Mouse (Mus musculus): ENCODE results near the gene Esyt1. TPM values are rescaled to one million over a fixed set of nuclear protein-coding genes. Genes with fewer than 3 reads are reported as not detected.
"Not testable (repeated sequence)": the region's sequence is repeated elsewhere in the genome, so short reads cannot be mapped to it uniquely, and the experiment has no call there.

The Esyt1 gene
- polyA plus RNA-seq, 2 experiments = 7.0 to 10.3 TPM

- TF ChIP-seq CTCF (IDR thresholded peaks at IDR 0.05; ENCODE audit: low read depth) (no peak), EP300 (IDR thresholded peaks at IDR 0.05; ENCODE audit: low read depth) (peak; percentile 58; the same call in 1 of the 2 replicates)
- H3K27ac ChIP-seq = peak within 1 kb of the TSS; percentile 92
- no peaks in the 10 kb centered on the region for H3K9me3 ChIP-seq (ENCODE audit: control insufficient read depth, low read length)
- ATAC-seq (ENCODE audit: insufficient read depth) (peak; percentile 81), DNase-seq (ENCODE audit: low read depth in 3 of 3, low spot score in 3 of 3) (peak; percentile 92 to 95 (median 93))
- H3K4me2 ChIP-seq (ENCODE audit: low read depth) = peak within 1 kb of the TSS; percentile 96
- peak within 1 kb of the TSS; percentile 95 for H3K9ac ChIP-seq (replicated peaks)
- peak within 1 kb of the TSS; percentile 74 to 86 for H3K4me3 ChIP-seq (ENCODE audit: insufficient read depth in 1 of 2, low read depth in 2 of 2, low read length in 2 of 2)
- H3K27me3 ChIP-seq (ENCODE audit: control insufficient read depth, insufficient read depth, low read length) = no peaks in the 10 kb centered on the region
- under 1% methylated on average over 31 of the region's 31 CpGs for WGBS (ENCODE audit: insufficient replicate concordance)
- H3K36me3 ChIP-seq (replicated peaks; ENCODE audit: control insufficient read depth, insufficient read depth, low read depth) = peaks cover 12% of the 10 kb centered on the region
- peaks cover 0 to 11% of the 10 kb centered on the region in 2 experiments; a peak in 3 of 4 replicates for H3K4me1 ChIP-seq (replicated peaks; ENCODE audit: control insufficient read depth in 2 of 2, insufficient read depth in 2 of 2, low read length in 1 of 2)
Observed at GRCm38 (mm10) chr10:128548947-128549681, 23.4 kb upstream of the Esyt1 start, which contains the start of gene Rpl41. Gene Rpl41 (minus strand): TSS chr10:128549305.

GRCm38 (mm10) chr10:128548051-128548791 is 22.6 kb upstream of the Esyt1 start:
- H3K27me3 ChIP-seq (ENCODE audit: control insufficient read depth, insufficient read depth, low read length); ATAC-seq (ENCODE audit: insufficient read depth); DNase-seq (ENCODE audit: low read depth in 3 of 3, low spot score in 3 of 3); H3K9me3 ChIP-seq (ENCODE audit: control insufficient read depth, low read length): not testable (repeated sequence)
- Histone ChIP-seq H3K27ac (peak overlapping the region; percentile 92), H3K4me3 (ENCODE audit: insufficient read depth in 1 of 2, low read depth in 2 of 2, low read length in 2 of 2) (peak overlapping the region; percentile 74 to 86), H3K36me3 (replicated peaks; ENCODE audit: control insufficient read depth, insufficient read depth, low read depth) (peaks cover 20% of the 10 kb centered on the region), H3K9ac (replicated peaks) (peak overlapping the region; percentile 95), H3K4me2 (ENCODE audit: low read depth) (peak overlapping the region; percentile 96), H3K4me1 (replicated peaks; ENCODE audit: control insufficient read depth in 2 of 2, insufficient read depth in 2 of 2, low read length in 1 of 2) (peaks cover 0 to 11% of the 10 kb centered on the region in 2 experiments; a peak in 3 of 4 replicates)
- under 1% methylated on average over 27 of the region's 30 CpGs for WGBS (ENCODE audit: insufficient replicate concordance)

DNA sequence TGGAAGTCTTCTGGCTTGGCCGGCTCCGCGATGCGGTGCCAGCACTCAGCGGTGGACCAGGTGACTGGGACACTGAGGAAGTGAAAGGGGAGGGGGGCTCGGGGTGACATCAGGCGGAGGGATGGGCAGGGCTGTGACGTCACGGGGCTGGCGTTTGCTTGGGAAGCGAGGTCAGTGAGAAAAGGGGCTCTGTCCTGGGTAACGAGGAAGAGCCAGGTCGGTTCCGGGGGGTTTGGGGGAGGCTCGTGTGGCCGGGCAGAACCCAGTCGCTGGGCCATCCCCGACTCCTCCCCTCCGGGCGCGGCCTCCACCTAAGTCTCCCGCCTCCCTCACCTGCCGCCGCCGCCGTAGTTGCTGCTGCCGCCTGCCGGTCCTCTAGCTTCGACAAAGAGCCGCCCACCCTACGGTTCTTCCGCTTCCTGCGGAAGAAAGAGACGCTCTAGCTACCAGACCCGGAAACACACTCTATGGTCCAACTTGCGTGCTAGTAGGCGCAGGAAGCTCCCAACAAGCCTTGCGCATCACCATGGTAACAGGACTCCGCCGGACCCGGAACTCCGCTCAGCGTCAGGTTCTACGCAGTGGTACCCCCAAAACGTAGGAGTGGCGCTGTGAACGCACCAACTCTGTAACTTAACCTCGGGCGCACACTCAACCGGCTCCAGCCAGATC is 21.8 kb upstream of the Esyt1 start, which contains the start of gene Zc3h10:
Zc3h10 (minus strand) TSS at position 414 of the 672 bp plus-strand sequence.
- Histone ChIP-seq H3K4me1 (replicated peaks; ENCODE audit: control insufficient read depth in 2 of 2, insufficient read depth in 2 of 2, low read length in 1 of 2) (peaks cover 0 to 11% of the 10 kb centered on the region in 2 experiments; a peak in 3 of 4 replicates), H3K4me2 (ENCODE audit: low read depth) (peak within 1 kb of the TSS; percentile 96), H3K27ac (peak within 1 kb of the TSS; percentile 92), H3K27me3 (ENCODE audit: control insufficient read depth, insufficient read depth, low read length) (no peaks in the 10 kb centered on the region), H3K36me3 (replicated peaks; ENCODE audit: control insufficient read depth, insufficient read depth, low read depth) (peaks cover 22% of the 10 kb centered on the region), H3K4me3 (ENCODE audit: insufficient read depth in 1 of 2, low read depth in 2 of 2, low read length in 2 of 2) (peak within 1 kb of the TSS; percentile 74 to 86), H3K9me3 (ENCODE audit: control insufficient read depth, low read length) (no peaks in the 10 kb centered on the region), H3K9ac (replicated peaks) (peak within 1 kb of the TSS; percentile 95)
- under 1% methylated on average over 50 of the region's 50 CpGs for WGBS (ENCODE audit: insufficient replicate concordance)
- peak; percentile 85 for ATAC-seq (ENCODE audit: insufficient read depth)
- peak; percentile 81 for TF ChIP-seq CTCF (IDR thresholded peaks at IDR 0.05; ENCODE audit: low read depth)
- 0 out of 2 replicates have a peak, but pooled peaks have one; percentile 28 for TF ChIP-seq EP300 (IDR thresholded peaks at IDR 0.05; ENCODE audit: low read depth)
- DNase-seq (ENCODE audit: low read depth in 3 of 3, low spot score in 3 of 3) = peak; percentile 98 to 99 (median 98)

DNA sequence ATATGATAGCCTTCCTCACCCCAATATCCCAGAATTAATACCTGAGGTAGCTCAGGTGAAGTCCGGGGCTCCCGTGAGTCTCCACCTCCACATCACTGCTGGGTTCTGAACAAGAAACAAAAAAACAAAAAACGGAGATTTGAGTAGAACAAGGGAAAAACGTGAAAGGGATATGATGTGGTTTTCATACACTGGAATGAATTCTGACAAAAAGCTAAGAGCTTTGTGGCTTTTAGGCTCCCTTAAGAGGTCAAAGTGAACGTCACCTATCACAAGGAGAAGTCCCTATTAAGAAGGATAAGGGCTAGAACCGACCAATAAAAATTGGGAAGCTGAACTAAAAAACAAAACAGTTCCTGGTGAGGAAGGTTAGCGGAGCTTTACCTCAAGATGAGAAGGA is 21.1 kb upstream of the Esyt1 start:
- Histone ChIP-seq H3K27me3 (ENCODE audit: control insufficient read depth, insufficient read depth, low read length) (no peaks in the 10 kb centered on the region), H3K4me3 (ENCODE audit: insufficient read depth in 1 of 2, low read depth in 2 of 2, low read length in 2 of 2) (peak overlapping the region; percentile 74 to 86), H3K9me3 (ENCODE audit: control insufficient read depth, low read length) (no peaks in the 10 kb centered on the region), H3K27ac (peak overlapping the region; percentile 80), H3K36me3 (replicated peaks; ENCODE audit: control insufficient read depth, insufficient read depth, low read depth) (peaks cover 22% of the 10 kb centered on the region), H3K9ac (replicated peaks) (peak overlapping the region; percentile 84), H3K4me2 (ENCODE audit: low read depth) (peak overlapping the region; percentile 96), H3K4me1 (replicated peaks; ENCODE audit: control insufficient read depth in 2 of 2, insufficient read depth in 2 of 2, low read length in 1 of 2) (peaks cover 0 to 11% of the 10 kb centered on the region in 2 experiments; a peak in 3 of 4 replicates)
- no peak for DNase-seq (ENCODE audit: low read depth in 3 of 3, low spot score in 3 of 3)
- no peak for TF ChIP-seq EP300 (IDR thresholded peaks at IDR 0.05; ENCODE audit: low read depth)
- no peak for ATAC-seq (ENCODE audit: insufficient read depth)
- 11% methylated on average over 7 of the region's 7 CpGs for WGBS (ENCODE audit: insufficient replicate concordance)

All from liver, embryonic 14.5 days (tissue).